Mouse (Mus musculus) cortical plate, adult 2 months (tissue): ENCODE data around the gene Gm47995.

Experiments
- CTCF ChIP-seq: fragments of 200-500 bp; IDR thresholded peaks from 2 replicates; pipeline ENCODE4 v1.5.1; 2011; ENCODE audit warnings: mild to moderate bottlenecking, control low read depth, low read length; ENCODE audit not compliant: insufficient read depth; ENCODE audit errors: extremely low read depth
- POLR2A ChIP-seq: fragments of 200-500 bp; IDR thresholded peaks from 2 replicates; pipeline ENCODE4 v1.6.1; 2011; ENCODE audit warnings: mild to moderate bottlenecking, low read length, control low read depth; ENCODE audit not compliant: insufficient read depth; ENCODE audit errors: extremely low read depth

- TF ChIP-seq CTCF (no peak), POLR2A (no peak)
Observed at GRCm38 (mm10) chr1:151237780-151238179, 39.5 kb downstream of the Gm47995 start.
